Mouse (Mus musculus): ENCODE measurements around the gene Wscd1. TPM values are rescaled to one million over a fixed set of nuclear protein-coding genes. Genes with fewer than 3 reads are reported as not detected.

Wscd1 gene
- total RNA-seq, 1 experiment from 2014 or later = not detected

GRCm38 (mm10) chr11:71765335-71765734, 15.6 kb downstream of the Wscd1 start:
- no peak for ATAC-seq (ENCODE audit: extremely low read depth, insufficient number of reproducible peaks, low FRiP score, poor library complexity, severe bottlenecking)

GRCm38 (mm10) chr11:71766380-71766779, 16.7 kb downstream of the Wscd1 start:
- no peak for ATAC-seq (ENCODE audit: extremely low read depth, insufficient number of reproducible peaks, low FRiP score, poor library complexity, severe bottlenecking)

- no peak for ATAC-seq (ENCODE audit: extremely low read depth, insufficient number of reproducible peaks, low FRiP score, poor library complexity, severe bottlenecking)
Observed at GRCm38 (mm10) chr11:71767726-71768125, 18.0 kb downstream of the Wscd1 start.

GRCm38 (mm10) chr11:71769744-71770143, 20.0 kb downstream of the Wscd1 start:
- no peak for ATAC-seq (ENCODE audit: extremely low read depth, insufficient number of reproducible peaks, low FRiP score, poor library complexity, severe bottlenecking)

GRCm38 (mm10) chr11:71770479-71770878, 20.8 kb downstream of the Wscd1 start:
- ATAC-seq (ENCODE audit: extremely low read depth, insufficient number of reproducible peaks, low FRiP score, poor library complexity, severe bottlenecking) = no peak

- ATAC-seq (ENCODE audit: extremely low read depth, insufficient number of reproducible peaks, low FRiP score, poor library complexity, severe bottlenecking) = no peak
Observed at GRCm38 (mm10) chr11:71771074-71771473, 21.4 kb downstream of the Wscd1 start.

- no peak for ATAC-seq (ENCODE audit: extremely low read depth, insufficient number of reproducible peaks, low FRiP score, poor library complexity, severe bottlenecking)
Observed at GRCm38 (mm10) chr11:71772056-71772455, 22.3 kb downstream of the Wscd1 start.

- no peak for ATAC-seq (ENCODE audit: extremely low read depth, insufficient number of reproducible peaks, low FRiP score, poor library complexity, severe bottlenecking)
Observed at GRCm38 (mm10) chr11:71772802-71773201, 23.1 kb downstream of the Wscd1 start.

- ATAC-seq (ENCODE audit: extremely low read depth, insufficient number of reproducible peaks, low FRiP score, poor library complexity, severe bottlenecking) = no peak
Observed at GRCm38 (mm10) chr11:71773986-71774767, 24.5 kb downstream of the Wscd1 start.

GRCm38 (mm10) chr11:71775056-71775455, 25.3 kb downstream of the Wscd1 start:
- ATAC-seq (ENCODE audit: extremely low read depth, insufficient number of reproducible peaks, low FRiP score, poor library complexity, severe bottlenecking) = no peak

GRCm38 (mm10) chr11:71779642-71780041, 29.9 kb downstream of the Wscd1 start:
- no peak for ATAC-seq (ENCODE audit: extremely low read depth, insufficient number of reproducible peaks, low FRiP score, poor library complexity, severe bottlenecking)

- ATAC-seq (ENCODE audit: extremely low read depth, insufficient number of reproducible peaks, low FRiP score, poor library complexity, severe bottlenecking) = no peak
Observed at GRCm38 (mm10) chr11:71781737-71782354, 32.1 kb downstream of the Wscd1 start.

- no peak for ATAC-seq (ENCODE audit: extremely low read depth, insufficient number of reproducible peaks, low FRiP score, poor library complexity, severe bottlenecking)
Observed at GRCm38 (mm10) chr11:71785499-71785898, 35.8 kb downstream of the Wscd1 start.

GRCm38 (mm10) chr11:71788209-71788608, 38.5 kb downstream of the Wscd1 start:
- no peak for ATAC-seq (ENCODE audit: extremely low read depth, insufficient number of reproducible peaks, low FRiP score, poor library complexity, severe bottlenecking)

GRCm38 (mm10) chr11:71790227-71790626, 40.5 kb downstream of the Wscd1 start:
- ATAC-seq (ENCODE audit: extremely low read depth, insufficient number of reproducible peaks, low FRiP score, poor library complexity, severe bottlenecking) = no peak

- ATAC-seq (ENCODE audit: extremely low read depth, insufficient number of reproducible peaks, low FRiP score, poor library complexity, severe bottlenecking) = no peak
Observed at GRCm38 (mm10) chr11:71799206-71799605, 49.5 kb downstream of the Wscd1 start.

- ATAC-seq (ENCODE audit: extremely low read depth, insufficient number of reproducible peaks, low FRiP score, poor library complexity, severe bottlenecking) = no peak
Observed at GRCm38 (mm10) chr11:71808521-71808920, 58.8 kb downstream of the Wscd1 start.

GRCm38 (mm10) chr11:71811828-71812227, 62.1 kb downstream of the Wscd1 start:
- ATAC-seq (ENCODE audit: extremely low read depth, insufficient number of reproducible peaks, low FRiP score, poor library complexity, severe bottlenecking) = no peak

GRCm38 (mm10) chr11:71812921-71813320, 63.2 kb downstream of the Wscd1 start:
- ATAC-seq (ENCODE audit: extremely low read depth, insufficient number of reproducible peaks, low FRiP score, poor library complexity, severe bottlenecking) = no peak

- no peak for ATAC-seq (ENCODE audit: extremely low read depth, insufficient number of reproducible peaks, low FRiP score, poor library complexity, severe bottlenecking)
Observed at GRCm38 (mm10) chr11:71814511-71814910, 64.8 kb downstream of the Wscd1 start.

Data from neutrophil, adult 5-6 weeks (primary cell).